Mouse (Mus musculus) large intestine, adult 2 months (tissue): Measurements from ENCODE around the gene Dlgap1. TPM values are rescaled to one million over a fixed set of nuclear protein-coding genes. Genes with fewer than 3 reads are reported as not detected.

Experiments
- DNase-seq: peaks from one replicate; pipeline ENCODE4 v3.0.0-alpha.2; 2012; ENCODE audit warnings: low read depth, low spot score
- WGBS: fragments of 180-500 bp; shearing (Covaris S2); methylation state at CpG from one replicate; pipeline ENCODE4 v1.1.7; 2018; 5-methylcytosine and 5-hydroxymethylcytosine counted together
- polyA plus RNA-seq: library from polyadenylated mRNA; depleted of rRNA; stranded (reverse); fragments of >200 nt; gene quantifications from 2 replicates; pipeline ENCODE4 v1.2.3, GENCODE M21; 2012

The Dlgap1 gene
- polyA plus RNA-seq, 1 experiment: 0.45 TPM

- WGBS: 88% methylated on average over 13 of the region's 13 CpGs
- DNase-seq: no peak
These were observed 620.3 kb downstream of the Dlgap1 start for GRCm38 (mm10) chr17:70589140-70589539.

- no peak for DNase-seq
- WGBS: 71% methylated on average over 6 of the region's 6 CpGs
These were observed 621.6 kb downstream of the Dlgap1 start for GRCm38 (mm10) chr17:70590506-70590905.

- DNase-seq: no peak
- 33% methylated on average over 1 of the region's 1 CpGs for WGBS
These were observed 625.4 kb downstream of the Dlgap1 start for GRCm38 (mm10) chr17:70594277-70594676.

GRCm38 (mm10) chr17:70596326-70596725 lies 627.5 kb downstream of the Dlgap1 start:
- DNase-seq: no peak
- 96% methylated on average over 2 of the region's 2 CpGs for WGBS

- DNase-seq: no peak
- WGBS: 76% methylated on average over 6 of the region's 6 CpGs
These were observed 631.6 kb downstream of the Dlgap1 start for GRCm38 (mm10) chr17:70600462-70600861.

GRCm38 (mm10) chr17:70602051-70602450 lies 633.2 kb downstream of the Dlgap1 start:
- DNase-seq: no peak
- WGBS: 76% methylated on average over 7 of the region's 7 CpGs

- DNase-seq: no peak
- WGBS: 75% methylated on average over 5 of the region's 5 CpGs
These were observed 636.8 kb downstream of the Dlgap1 start for GRCm38 (mm10) chr17:70605659-70606058.

GRCm38 (mm10) chr17:70612171-70612570 lies 643.3 kb downstream of the Dlgap1 start:
- DNase-seq: no peak
- WGBS: 74% methylated on average over 6 of the region's 6 CpGs

- DNase-seq: no peak
- WGBS: 74% methylated on average over 7 of the region's 7 CpGs
These were observed 645.0 kb downstream of the Dlgap1 start for GRCm38 (mm10) chr17:70613897-70614296.

- 76% methylated on average over 5 of the region's 5 CpGs for WGBS
- no peak for DNase-seq
These were observed 645.7 kb downstream of the Dlgap1 start for GRCm38 (mm10) chr17:70614407-70615060.

- WGBS: 86% methylated on average over 8 of the region's 8 CpGs
- no peak for DNase-seq
These were observed 653.6 kb downstream of the Dlgap1 start for GRCm38 (mm10) chr17:70622493-70622892.

- no peak for DNase-seq
- WGBS: 89% methylated on average over 9 of the region's 9 CpGs
These were observed 657.5 kb downstream of the Dlgap1 start for GRCm38 (mm10) chr17:70626396-70626795.

- 84% methylated on average over 6 of the region's 6 CpGs for WGBS
- DNase-seq: no peak
These were observed 658.1 kb downstream of the Dlgap1 start for GRCm38 (mm10) chr17:70626925-70627324.

- WGBS: 52% methylated on average over 6 of the region's 6 CpGs
- DNase-seq: no peak
These were observed 660.9 kb downstream of the Dlgap1 start for GRCm38 (mm10) chr17:70629653-70630378.

- DNase-seq: peak; percentile 13
- 28% methylated on average over 9 of the region's 9 CpGs for WGBS
These were observed 664.5 kb downstream of the Dlgap1 start for GRCm38 (mm10) chr17:70633181-70633944.

- WGBS: 67% methylated on average over 1 of the region's 1 CpGs
- no peak for DNase-seq
These were observed 674.3 kb downstream of the Dlgap1 start for GRCm38 (mm10) chr17:70643211-70643610.

GRCm38 (mm10) chr17:70646641-70647040 lies 677.8 kb downstream of the Dlgap1 start:
- 41% methylated on average over 4 of the region's 4 CpGs for WGBS
- DNase-seq: no peak

GRCm38 (mm10) chr17:70661382-70661781 lies 692.5 kb downstream of the Dlgap1 start:
- DNase-seq: no peak
- 36% methylated on average over 3 of the region's 3 CpGs for WGBS

GRCm38 (mm10) chr17:70663992-70664391 lies 695.1 kb downstream of the Dlgap1 start:
- 32% methylated on average over 6 of the region's 6 CpGs for WGBS
- peak; percentile 10 for DNase-seq

GRCm38 (mm10) chr17:70664484-70665040 lies 695.7 kb downstream of the Dlgap1 start:
- DNase-seq: no peak
